Mouse (Mus musculus) lung, adult 2 months (tissue): Measurements from ENCODE around the gene Cyth1.

ENCODE experiments used
- CTCF ChIP-seq: fragments of 200-500 bp; IDR thresholded peaks from 2 replicates; pipeline ENCODE4 v1.5.1; 2011; ENCODE audit warnings: mild to moderate bottlenecking, low read length, control low read depth; ENCODE audit not compliant: insufficient read depth
- POLR2A ChIP-seq: fragments of 200-500 bp; IDR thresholded peaks from 2 replicates; pipeline ENCODE4 v1.6.1; 2011; ENCODE audit warnings: low read depth, mild to moderate bottlenecking, control low read depth, low read length, borderline replicate concordance; ENCODE audit errors: extremely low read depth

GRCm38 (mm10) chr11:118182353-118182752, 66.0 kb downstream of the Cyth1 start:
- TF ChIP-seq CTCF (no peak), POLR2A (no peak)
